Mouse (Mus musculus): ENCODE measurements around the gene Trim9. TPM values are rescaled to one million over a fixed set of nuclear protein-coding genes. Genes with fewer than 3 reads are reported as not detected.

Trim9 gene
- under 1 TPM; 0.08 to 0.22 TPM for total RNA-seq (2021)

DNA sequence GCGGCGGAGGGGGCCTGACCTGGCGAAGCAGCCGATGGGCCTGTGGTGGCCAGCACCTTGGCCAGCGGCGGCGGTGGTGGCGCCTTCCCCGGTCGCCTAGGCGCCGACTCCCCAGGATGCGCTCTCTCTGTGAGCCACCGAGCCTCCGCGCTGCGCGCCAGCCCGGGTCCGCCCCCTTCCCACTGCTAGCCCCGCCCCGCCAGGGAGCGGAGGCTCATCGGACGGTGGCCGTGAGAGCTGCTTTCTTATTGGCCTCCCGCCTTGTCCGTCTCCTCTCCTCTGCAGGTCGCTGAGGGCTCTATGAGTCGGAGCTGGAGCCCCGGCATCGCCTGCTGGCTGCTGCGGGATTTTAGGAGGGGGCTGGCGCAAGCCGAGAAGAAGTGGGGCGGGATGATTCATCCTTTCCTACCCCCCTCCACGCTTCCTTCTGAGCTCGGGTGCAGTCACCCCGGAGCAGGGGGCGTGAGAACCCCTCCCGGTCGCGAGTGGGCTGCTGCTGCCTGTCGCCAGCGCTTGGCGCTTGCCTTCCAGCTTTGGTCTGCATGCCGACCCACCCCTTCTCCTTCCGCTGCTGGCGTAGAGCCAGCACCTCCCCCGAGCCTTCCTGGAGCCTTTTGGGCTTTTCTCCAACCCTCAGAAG, at the start of gene Trim9:
TSS of gene Trim9 (minus strand) at position 413 of the 640 bp plus-strand sequence.
- DNase-seq (ENCODE audit: low spot score): peak; percentile 83
- intact Hi-C loops (cut with DNase I): no loop called here

DNA sequence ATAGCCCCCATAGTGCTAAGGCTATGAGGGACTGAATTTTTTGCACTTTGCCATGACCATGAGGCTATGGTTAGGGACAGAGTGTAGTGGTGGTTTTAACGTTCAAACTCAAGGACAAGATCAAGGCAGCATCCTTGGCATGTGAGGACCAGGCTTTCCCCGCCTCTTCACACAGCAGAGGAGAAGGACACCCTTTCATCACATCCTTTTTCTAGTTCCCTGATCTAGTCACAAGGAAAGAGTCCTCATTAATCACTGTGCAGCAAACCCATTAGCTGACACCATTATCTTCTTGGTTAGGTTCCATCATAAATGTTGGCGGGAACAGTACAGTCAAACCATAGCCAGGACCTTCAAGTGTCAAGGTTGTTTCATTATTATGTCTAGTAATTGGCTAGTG, 47.6 kb upstream of the Trim9 start:
- no peak for DNase-seq (ENCODE audit: low spot score)
- intact Hi-C loops (cut with DNase I): no loop called here

GRCm38 (mm10) chr12:70391236-70391635, 43.8 kb upstream of the Trim9 start:
- no peak for DNase-seq (ENCODE audit: low spot score)
- intact Hi-C loops (cut with DNase I): no loop called here

DNA sequence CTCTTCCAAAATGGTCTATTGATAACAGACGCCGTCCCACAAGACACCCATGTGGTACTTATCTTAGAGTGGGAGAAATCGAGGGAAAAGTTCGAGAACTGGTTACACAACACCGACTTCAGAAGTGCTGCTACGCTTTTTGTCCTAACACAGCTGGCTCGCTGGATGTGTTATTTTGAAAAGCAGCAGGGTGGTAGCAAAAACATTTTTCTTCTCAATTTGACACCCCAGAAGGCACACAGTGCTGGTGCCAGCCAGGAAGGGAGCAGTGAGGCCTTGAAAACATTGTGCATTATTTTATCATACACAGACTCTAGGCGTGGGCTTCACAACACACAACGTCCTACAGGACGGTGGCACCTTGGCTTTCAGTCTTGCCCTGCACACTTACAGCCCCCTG, 27.6 kb upstream of the Trim9 start:
- intact Hi-C loops (cut with DNase I): no loop called here
- no peak for DNase-seq (ENCODE audit: low spot score)

GRCm38 (mm10) chr12:70372874-70373273, 25.5 kb upstream of the Trim9 start:
- DNase-seq (ENCODE audit: low spot score): no peak
- intact Hi-C loops (cut with DNase I): no loop called here

DNA sequence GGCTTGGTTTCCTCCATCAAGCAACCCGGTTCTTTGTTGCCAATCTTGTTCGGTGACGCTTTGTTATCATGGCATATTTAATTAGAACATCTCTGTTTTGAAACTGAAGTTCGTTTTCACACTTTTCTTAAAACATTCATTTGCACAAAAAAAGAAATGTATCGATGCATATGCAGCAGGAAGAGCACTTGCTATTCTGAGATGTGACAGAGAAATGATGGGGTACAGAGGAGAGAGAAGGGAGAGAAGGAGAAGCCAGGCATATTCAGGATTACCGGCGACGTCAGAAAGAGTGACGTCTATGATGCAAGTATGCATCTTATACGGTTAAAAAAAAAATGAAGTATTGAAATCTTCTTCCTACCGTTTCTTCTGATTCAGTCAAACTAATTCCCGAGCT, 21.9 kb upstream of the Trim9 start:
- DNase-seq (ENCODE audit: low spot score): no peak
- intact Hi-C loops (cut with DNase I): no loop called here

DNA sequence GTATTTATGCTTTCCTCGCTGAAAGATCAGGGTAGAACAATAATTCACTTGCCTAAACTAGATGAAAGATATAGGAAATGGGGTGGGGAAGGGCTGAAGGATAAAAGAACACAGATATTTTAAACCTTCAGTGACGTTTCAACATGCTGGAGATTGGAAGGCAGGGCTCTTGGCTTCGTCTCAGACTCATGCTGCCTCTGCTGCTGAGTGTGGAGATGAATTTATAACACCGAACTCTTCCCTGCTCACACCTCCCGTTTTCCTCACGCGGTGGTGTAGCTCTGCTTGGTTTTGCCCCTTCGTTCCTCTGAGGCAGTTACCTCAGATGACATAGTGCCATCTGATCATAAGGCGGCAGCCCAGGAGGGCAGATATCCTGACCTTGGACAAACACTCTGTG, 21.4 kb upstream of the Trim9 start:
- DNase-seq (ENCODE audit: low spot score): no peak
- intact Hi-C loops (cut with DNase I): no loop called here

DNA sequence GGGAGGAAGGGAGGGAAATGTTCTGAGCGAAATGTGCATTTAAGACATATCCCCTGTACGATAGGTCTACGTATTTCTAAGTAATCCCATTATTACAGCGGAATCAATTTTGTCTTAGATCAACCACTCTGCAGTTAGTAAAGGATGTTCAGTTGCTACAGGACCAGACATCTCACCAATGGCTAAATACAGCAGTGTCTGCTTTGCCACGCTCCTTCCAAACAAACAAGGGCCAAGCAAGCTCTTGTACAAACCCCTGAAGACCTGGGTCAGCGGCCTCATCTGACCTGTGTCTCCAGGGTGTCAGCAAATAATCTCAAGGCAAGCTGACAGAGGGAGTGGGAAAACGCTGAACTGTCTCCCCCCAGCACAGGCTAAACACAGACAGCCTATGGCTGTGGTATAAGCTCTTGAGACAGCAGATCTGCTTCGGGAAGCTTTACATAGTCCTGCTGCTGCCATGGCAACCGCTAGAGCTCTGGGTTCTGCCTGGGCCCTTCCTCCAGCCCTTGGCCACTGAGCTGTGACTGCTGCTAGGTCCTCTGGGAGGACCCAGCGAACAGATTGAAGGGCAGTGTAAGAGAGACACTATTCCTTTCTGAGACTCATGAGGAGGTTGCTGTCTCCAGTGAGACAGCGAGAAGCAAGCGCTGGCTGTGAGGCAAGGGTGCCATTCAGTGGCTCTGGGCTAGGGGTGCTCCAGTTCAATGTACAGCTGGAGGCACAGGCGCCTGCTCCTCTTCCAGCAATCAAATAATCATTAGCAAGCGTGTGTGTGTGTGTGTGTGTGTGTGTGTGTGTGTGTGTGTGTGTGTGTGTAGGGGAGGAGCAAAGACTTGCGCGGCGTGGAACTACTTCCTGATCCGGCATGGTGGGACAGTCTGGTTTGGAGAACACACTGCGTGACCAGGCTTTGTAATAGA, 20.2 kb upstream of the Trim9 start:
- intact Hi-C loops (cut with DNase I): no loop called here
- DNase-seq (ENCODE audit: low spot score): no peak

GRCm38 (mm10) chr12:70363016-70363415, 15.6 kb upstream of the Trim9 start:
- intact Hi-C loops (cut with DNase I): no loop called here
- DNase-seq (ENCODE audit: low spot score): no peak

DNA sequence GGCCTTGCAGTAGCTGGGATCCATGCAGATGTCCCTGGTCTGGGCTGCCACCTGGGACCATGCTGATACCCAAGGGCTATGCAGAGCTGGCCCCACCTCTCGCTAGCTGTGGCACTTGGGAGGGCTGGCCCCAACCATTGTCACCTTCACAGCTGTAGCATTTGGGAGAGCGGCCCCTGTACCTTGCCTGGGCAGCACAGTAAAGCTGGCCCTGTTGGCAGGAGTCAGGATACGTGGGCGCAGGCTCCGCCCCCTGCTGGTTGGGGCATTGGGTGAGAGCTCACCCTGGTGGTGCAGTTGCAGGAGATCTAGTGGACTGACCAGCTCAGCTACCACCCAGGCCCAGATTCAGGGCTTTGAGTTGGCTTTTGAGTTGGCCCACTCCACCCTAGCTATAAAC, 12.9 kb upstream of the Trim9 start:
- DNase-seq (ENCODE audit: low spot score): no peak
- intact Hi-C loops (cut with DNase I): no loop called here

GRCm38 (mm10) chr12:70359443-70359842, 12.0 kb upstream of the Trim9 start:
- no peak for DNase-seq (ENCODE audit: low spot score)
- intact Hi-C loops (cut with DNase I): no loop called here

GRCm38 (mm10) chr12:70354926-70355325, 7.5 kb upstream of the Trim9 start:
- intact Hi-C loops (cut with DNase I): no loop called here
- no peak for DNase-seq (ENCODE audit: low spot score)

GRCm38 (mm10) chr12:70350490-70350889, 3.1 kb upstream of the Trim9 start:
- intact Hi-C loops (cut with DNase I): no loop called here
- no peak for DNase-seq (ENCODE audit: low spot score)

DNA sequence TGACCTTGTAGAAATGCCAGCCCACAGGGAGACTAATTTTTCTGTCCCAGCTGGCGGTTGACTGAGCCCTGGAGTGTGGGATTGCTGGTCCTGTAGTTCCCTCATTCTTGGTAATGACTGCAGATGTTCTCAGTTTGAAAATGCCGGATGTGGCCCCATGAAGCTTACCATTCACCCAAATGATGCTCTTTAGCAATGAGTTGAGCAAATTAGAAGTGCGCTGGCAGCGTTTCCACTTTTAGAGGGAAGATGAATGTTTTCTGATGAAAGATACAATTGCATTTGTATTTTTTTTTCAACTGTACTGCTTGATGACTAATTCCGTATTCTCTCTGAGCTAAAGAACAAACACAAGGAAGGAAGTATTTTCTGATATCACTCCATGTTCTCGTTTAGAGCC, 2.4 kb upstream of the Trim9 start:
- DNase-seq (ENCODE audit: low spot score): no peak
- intact Hi-C loops (cut with DNase I): no loop called here

DNA sequence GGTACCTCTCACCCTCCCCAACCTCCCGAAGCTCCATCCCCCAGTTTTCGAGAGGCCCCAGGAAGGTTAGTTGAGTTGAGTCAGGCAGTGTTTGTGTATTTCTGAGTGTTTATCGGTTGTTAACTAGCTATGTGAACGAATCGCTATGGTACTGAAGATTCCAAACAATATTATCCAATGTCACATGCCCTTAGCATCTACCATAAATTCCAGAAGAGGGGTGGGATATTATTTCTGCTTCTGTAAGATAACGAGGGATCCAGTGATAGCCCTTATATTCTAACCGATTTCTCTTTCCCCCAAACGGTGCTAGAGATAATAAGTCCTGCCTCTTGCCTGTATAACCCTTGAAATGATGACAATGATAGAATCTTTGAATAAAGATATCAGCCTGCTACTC, 612 bp upstream of the Trim9 start:
- intact Hi-C loops (cut with DNase I): no loop called here

DNA sequence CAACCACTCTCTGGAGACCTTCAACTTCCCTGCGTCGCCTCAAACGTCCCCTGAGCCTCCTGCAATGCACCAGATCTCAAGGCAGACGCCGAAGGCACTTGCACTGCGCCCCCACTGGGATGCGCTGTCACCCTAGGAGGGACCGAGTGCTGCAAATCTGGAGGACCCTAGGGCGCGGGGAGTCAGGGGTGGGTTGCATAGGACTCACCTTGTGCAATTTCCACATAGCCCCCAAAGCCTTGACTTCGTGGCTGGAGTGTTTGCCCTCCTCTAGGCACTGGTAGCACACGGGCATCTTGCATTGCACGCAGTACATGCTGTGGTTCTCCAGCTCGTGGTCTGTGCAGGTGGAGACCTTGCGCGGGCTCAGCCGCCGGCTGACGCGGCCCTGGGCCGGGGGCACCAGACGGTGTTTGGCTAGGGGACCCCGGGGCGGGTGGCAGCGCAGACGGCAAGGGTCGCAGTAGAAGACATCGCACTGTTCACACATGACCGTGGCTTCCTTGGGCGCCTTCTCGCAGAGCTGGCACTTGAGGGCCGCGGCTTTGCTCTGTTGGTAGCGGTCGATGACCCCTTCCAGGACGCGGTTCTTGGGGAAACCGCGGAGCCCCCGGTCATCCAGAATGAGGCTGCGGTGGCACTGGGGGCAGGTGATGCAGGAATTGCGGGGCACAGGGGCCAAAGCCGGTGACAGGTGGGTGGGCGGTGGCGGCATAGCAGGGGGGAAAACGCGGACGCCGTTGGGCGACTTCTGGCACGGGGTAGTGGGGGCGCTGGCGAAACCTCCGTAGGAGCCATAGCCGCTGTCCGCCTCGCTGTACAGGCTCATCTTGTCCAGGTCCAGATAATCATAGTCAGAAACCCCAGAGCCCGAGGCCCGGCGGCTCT, 1.0 kb downstream of the Trim9 start:
- intact Hi-C loops (cut with DNase I): no loop called here

More for the DNA sequence above, 612 bp upstream of the Trim9 start:
- DNase-seq (ENCODE audit: low spot score): no peak

DNA sequence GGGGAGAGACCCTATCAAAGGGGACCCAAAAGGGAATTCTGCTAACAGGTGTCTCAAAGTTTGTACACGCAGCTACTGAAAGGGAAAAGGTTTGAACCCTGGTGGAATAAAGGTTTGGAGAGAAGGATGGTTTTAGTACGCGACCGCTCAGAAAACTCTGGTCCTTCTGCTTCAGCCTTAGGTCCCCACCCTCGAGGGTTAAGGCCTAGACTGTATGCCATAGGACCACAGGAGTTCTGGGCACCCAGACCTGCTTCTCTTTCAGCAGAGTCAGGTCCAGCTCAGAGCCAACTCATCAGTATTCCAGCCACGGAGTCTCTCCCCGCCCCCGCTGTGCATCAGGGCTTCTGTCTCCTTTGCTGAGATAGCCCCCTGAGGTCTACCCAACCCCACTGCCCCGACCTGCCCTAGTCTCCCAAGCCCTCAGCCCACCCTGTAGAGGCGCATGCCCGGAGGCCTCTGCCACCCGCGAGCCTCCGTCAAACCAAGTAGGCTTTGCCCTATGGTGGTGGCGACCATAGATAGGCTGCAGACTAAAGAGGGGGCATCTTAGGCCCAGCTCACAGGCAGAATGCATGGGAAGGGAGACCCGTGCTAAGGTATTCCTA, 1.8 kb downstream of the Trim9 start:
- intact Hi-C loops (cut with DNase I): no loop called here
- DNase-seq (ENCODE audit: low spot score): no peak

More for the DNA sequence above, 1.0 kb downstream of the Trim9 start:
- no peak for DNase-seq (ENCODE audit: low spot score)

DNA sequence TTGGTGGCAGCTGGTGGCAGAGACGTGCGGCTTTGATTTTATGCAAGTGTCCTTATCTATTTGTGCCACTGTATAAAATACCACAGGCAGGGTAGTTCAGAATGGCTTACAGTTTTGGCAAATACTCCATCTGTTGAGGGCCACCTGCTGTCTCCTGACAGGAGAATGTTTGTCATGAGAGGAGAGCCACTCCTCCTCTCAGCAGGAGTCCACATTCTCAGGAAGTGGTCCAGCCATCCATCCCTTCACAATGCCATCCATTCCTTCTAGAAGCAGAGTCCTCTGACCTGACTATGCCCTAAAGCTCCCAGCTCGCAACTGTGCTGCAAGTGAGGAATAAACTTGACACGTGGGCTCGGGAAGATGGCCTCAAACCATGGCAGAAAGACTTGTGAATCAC, 12.2 kb downstream of the Trim9 start:
- intact Hi-C loops (cut with DNase I): no loop called here
- DNase-seq (ENCODE audit: low spot score): no peak

- intact Hi-C loops (cut with DNase I): no loop called here
- no peak for DNase-seq (ENCODE audit: low spot score)
These were observed 14.1 kb downstream of the Trim9 start for GRCm38 (mm10) chr12:70333253-70333805.

DNA sequence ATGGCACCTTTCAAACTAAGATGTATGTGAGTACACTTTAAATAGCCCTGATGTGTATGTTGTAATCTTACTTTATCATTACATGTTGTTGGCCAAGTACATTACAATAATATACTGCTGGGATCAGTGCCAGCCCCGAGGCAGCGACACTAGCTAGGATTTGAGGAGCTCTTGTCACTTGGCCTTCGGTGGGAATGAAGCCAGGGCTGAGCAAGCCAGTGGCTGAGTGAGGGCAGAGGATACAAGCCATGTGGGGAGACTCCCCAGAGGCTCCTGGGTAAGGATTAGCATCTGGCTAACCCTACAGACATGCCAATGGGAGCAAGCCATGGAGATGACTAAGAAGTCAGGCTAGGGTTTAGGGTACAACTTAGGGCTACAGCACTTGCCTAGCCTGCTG, 18.4 kb downstream of the Trim9 start:
- intact Hi-C loops (cut with DNase I): no loop called here
- DNase-seq (ENCODE audit: low spot score): no peak
